Mouse (Mus musculus) embryonic facial prominence, embryonic 11.5 days (tissue): Measurements from ENCODE around the gene Ddx56. TPM values are rescaled to one million over a fixed set of nuclear protein-coding genes. Genes with fewer than 3 reads are reported as not detected.
A peak's percentile ranks its signal among the peaks of the same experiment; 100 is the strongest.

Experiments
- ATAC-seq: fragments of 200-750 bp; cut with Nextera tagmentation; replicated peaks from 2 replicates; pipeline ENCODE4 v1.8.0; 2017; ENCODE audit warnings: low read depth; ENCODE audit not compliant: insufficient number of reproducible peaks, low FRiP score, low TSS enrichment
- DNase-seq: peaks from one replicate; pipeline ENCODE4 v3.0.0-alpha.2; 2015; ENCODE audit warnings: low spot score
- H3K27ac ChIP-seq: fragments of 300-500 bp; sonication (generic); replicated peaks from 2 replicates; pipeline ENCODE4 v1.5.1; 2014; ENCODE audit warnings: mild to moderate bottlenecking, low read depth, low read length, control low read depth
- H3K27me3 ChIP-seq: fragments of 300-500 bp; sonication (generic); 2 replicates; pipeline ENCODE4 v1.6.1; 2014; ENCODE audit warnings: mild to moderate bottlenecking, low read length, moderate library complexity, mixed read lengths; ENCODE audit not compliant: control insufficient read depth, insufficient read depth
- H3K36me3 ChIP-seq: fragments of 300-500 bp; sonication (generic); replicated peaks from 2 replicates; pipeline ENCODE4 v1.6.1; 2014; ENCODE audit warnings: low read depth, mild to moderate bottlenecking, low read length, moderate library complexity, mixed read lengths; ENCODE audit not compliant: control insufficient read depth, insufficient read depth
- H3K4me1 ChIP-seq: fragments of 300-500 bp; sonication (generic); 2 replicates; pipeline ENCODE4 v1.6.1; 2014; ENCODE audit warnings: low read length, mixed read lengths; ENCODE audit not compliant: control insufficient read depth, insufficient read depth
- H3K4me2 ChIP-seq: fragments of 300-500 bp; sonication (generic); 2 replicates; pipeline ENCODE4 v1.6.1; 2014; ENCODE audit warnings: low read depth, mild to moderate bottlenecking, control low read depth, low read length, moderate library complexity
- H3K4me3 ChIP-seq: fragments of 300-500 bp; sonication (generic); 2 replicates; pipeline ENCODE4 v1.5.1; 2014; ENCODE audit warnings: low read depth, low read length, control low read depth
- H3K9ac ChIP-seq: fragments of 300-500 bp; sonication (generic); replicated peaks from 2 replicates; pipeline ENCODE4 v1.6.1; 2014; ENCODE audit warnings: mild to moderate bottlenecking, control low read depth, low read length
- H3K9me3 ChIP-seq: fragments of 300-500 bp; sonication (generic); replicated peaks from 2 replicates; pipeline ENCODE4 v1.6.1; 2016; ENCODE audit warnings: mild to moderate bottlenecking, low read length, inconsistent platforms, mixed read lengths; ENCODE audit not compliant: control insufficient read depth
- WGBS: fragments of 180-500 bp; shearing (Covaris S2); extraction: QIAGEN DNeasy Blood & Tissue Kit; methylation state at CpG from one replicate; pipeline ENCODE4 v1.1.7; 2014; 5-methylcytosine and 5-hydroxymethylcytosine counted together
- polyA plus RNA-seq: library from polyadenylated mRNA; unstranded; fragments of >200 nt; fragmentation: Nextera tagmentation; extraction: Ambion mirVana; gene quantifications from 2 replicates; pipeline ENCODE4 v1.2.1, GENCODE M21; 2014

The Ddx56 gene
- polyA plus RNA-seq, 1 experiment from 2014 or later, result 109 TPM

GRCm38 (mm10) chr11:6276466-6276865 is 8.9 kb upstream of the Ddx56 start:
- H3K4me2 ChIP-seq, result no peak overlapping the region
- H3K27me3 ChIP-seq, result no peaks in the 10 kb centered on the region
- no peak overlapping the region for H3K9ac ChIP-seq
- peaks cover 4% of the 10 kb centered on the region for H3K36me3 ChIP-seq
- 81% methylated on average over 3 of the region's 3 CpGs for WGBS
- H3K4me3 ChIP-seq, result no peak overlapping the region
- H3K9me3 ChIP-seq, result no peaks in the 10 kb centered on the region
- ATAC-seq, result no peak
- no peak overlapping the region for H3K27ac ChIP-seq
- DNase-seq, result no peak
- no peaks in the 10 kb centered on the region for H3K4me1 ChIP-seq

- Histone ChIP-seq H3K4me1 (no peaks in the 10 kb centered on the region), H3K36me3 (peaks cover 4% of the 10 kb centered on the region), H3K9me3 (no peaks in the 10 kb centered on the region), H3K4me3 (peak overlapping the region; percentile 68; the same call in 1 of the 2 replicates), H3K9ac (peak overlapping the region; percentile 40), H3K4me2 (peak overlapping the region; percentile 14; the same call in 1 of the 2 replicates), H3K27me3 (no peaks in the 10 kb centered on the region), H3K27ac (0 out of 2 replicates have a peak overlapping the region, but pooled peaks have one; percentile 0)
- DNase-seq, result no peak
- WGBS, result 26% methylated on average over 7 of the region's 7 CpGs
- peak; percentile 49 for ATAC-seq
Observed at GRCm38 (mm10) chr11:6275094-6275484, 7.5 kb upstream of the Ddx56 start.

- H3K27ac ChIP-seq, result 0 out of 2 replicates have a peak within 1 kb of the TSS, but pooled peaks have one; percentile 0
- H3K36me3 ChIP-seq, result peaks cover 4% of the 10 kb centered on the region
- peak within 1 kb of the TSS; percentile 90 for H3K9ac ChIP-seq
- DNase-seq (peak; percentile 99), ATAC-seq (peak; percentile 96)
- H3K4me2 ChIP-seq, result peak within 1 kb of the TSS; percentile 66
- H3K4me1 ChIP-seq, result no peaks in the 10 kb centered on the region
- H3K27me3 ChIP-seq, result no peaks in the 10 kb centered on the region
- H3K4me3 ChIP-seq, result peak within 1 kb of the TSS; percentile 68
- H3K9me3 ChIP-seq, result no peaks in the 10 kb centered on the region
- WGBS, result under 1% methylated on average over 39 of the region's 39 CpGs
Observed at GRCm38 (mm10) chr11:6274387-6275093, 7.0 kb upstream of the Ddx56 start, which contains the start of gene Tmed4. Gene Tmed4, minus strand, starts transcription at chr11:6274870.

- no peaks in the 10 kb centered on the region for H3K27me3 ChIP-seq
- WGBS, result 69% methylated on average over 11 of the region's 11 CpGs
- ATAC-seq (no peak), DNase-seq (no peak)
- peaks cover 4% of the 10 kb centered on the region for H3K36me3 ChIP-seq
- H3K9me3 ChIP-seq, result no peaks in the 10 kb centered on the region
- H3K27ac ChIP-seq, result no peak overlapping the region
- H3K4me3 ChIP-seq, result peak overlapping the region; percentile 68
- H3K9ac ChIP-seq, result peak overlapping the region; percentile 90
- H3K4me2 ChIP-seq, result peak overlapping the region; percentile 66
- no peaks in the 10 kb centered on the region for H3K4me1 ChIP-seq
Observed at GRCm38 (mm10) chr11:6273607-6274006, 6.0 kb upstream of the Ddx56 start.

DNA sequence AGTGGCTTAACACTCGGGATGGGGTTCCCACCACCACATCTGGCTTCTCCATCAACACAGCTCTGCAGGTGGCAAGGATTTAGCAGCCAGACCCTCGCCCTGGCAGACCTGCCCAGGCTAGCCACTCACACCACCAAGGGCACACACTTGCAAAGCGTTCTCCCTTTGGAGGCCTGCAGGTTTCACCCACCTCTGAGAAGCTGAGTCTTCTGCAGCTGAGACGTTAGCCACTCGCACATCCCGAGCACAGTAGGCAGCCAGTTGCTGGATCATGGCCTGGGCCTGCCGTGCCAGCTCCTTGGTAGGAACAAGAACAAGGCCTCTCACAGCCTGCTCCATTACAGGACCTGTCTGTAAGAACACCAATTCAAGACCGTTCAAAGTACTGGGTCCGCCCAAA is 951 bp downstream of the Ddx56 start:
- Histone ChIP-seq H3K27ac (no peak overlapping the region), H3K4me1 (0 out of 2 replicates have a peak, but pooled peaks cover 4% of the 10 kb centered on the region), H3K36me3 (peaks cover 16% of the 10 kb centered on the region), H3K4me2 (peak overlapping the region; percentile 81), H3K27me3 (no peaks in the 10 kb centered on the region), H3K4me3 (peak overlapping the region; percentile 85), H3K9ac (peak overlapping the region; percentile 81), H3K9me3 (no peaks in the 10 kb centered on the region)
- WGBS, result 69% methylated on average over 9 of the region's 9 CpGs
- DNase-seq, result no peak
- ATAC-seq, result no peak

- Histone ChIP-seq H3K4me1 (0 out of 2 replicates have a peak, but pooled peaks cover 3% of the 10 kb centered on the region), H3K27me3 (no peaks in the 10 kb centered on the region), H3K4me2 (no peak overlapping the region), H3K4me3 (no peak overlapping the region), H3K27ac (no peak overlapping the region), H3K9me3 (no peaks in the 10 kb centered on the region), H3K36me3 (peaks cover 22% of the 10 kb centered on the region), H3K9ac (no peak overlapping the region)
- 78% methylated on average over 10 of the region's 10 CpGs for WGBS
- ATAC-seq (no peak), DNase-seq (peak; percentile 86)
Observed at GRCm38 (mm10) chr11:6261434-6262082, 6.0 kb downstream of the Ddx56 start.

DNA sequence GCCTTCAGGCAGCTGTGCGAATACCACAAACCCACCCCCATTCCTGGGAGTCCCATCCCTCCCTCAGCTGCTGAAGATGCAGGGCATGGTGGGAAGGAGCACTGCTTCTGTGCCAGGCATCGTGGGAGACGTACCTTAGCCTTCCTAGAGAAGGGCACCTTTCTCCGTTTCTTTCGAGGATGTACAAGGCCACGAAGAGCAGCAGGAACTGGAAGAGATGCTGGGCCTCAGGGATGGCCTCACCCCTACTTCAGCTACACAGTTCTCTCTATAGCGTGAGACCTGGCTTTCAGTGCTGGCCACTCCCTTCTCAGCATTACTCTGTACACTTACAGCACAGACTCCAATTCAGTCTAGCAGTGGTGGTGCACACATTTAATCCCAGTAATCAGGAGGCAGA is 8.2 kb downstream of the Ddx56 start:
- Histone ChIP-seq H3K4me2 (no peak overlapping the region), H3K36me3 (peaks cover 13% of the 10 kb centered on the region), H3K27me3 (no peaks in the 10 kb centered on the region), H3K4me1 (no peaks in the 10 kb centered on the region), H3K4me3 (no peak overlapping the region), H3K27ac (no peak overlapping the region), H3K9me3 (no peaks in the 10 kb centered on the region), H3K9ac (no peak overlapping the region)
- 94% methylated on average over 7 of the region's 7 CpGs for WGBS
- DNase-seq, result no peak
- no peak for ATAC-seq
